Mouse (Mus musculus): ENCODE results near the gene Nsmce1.

DNA sequence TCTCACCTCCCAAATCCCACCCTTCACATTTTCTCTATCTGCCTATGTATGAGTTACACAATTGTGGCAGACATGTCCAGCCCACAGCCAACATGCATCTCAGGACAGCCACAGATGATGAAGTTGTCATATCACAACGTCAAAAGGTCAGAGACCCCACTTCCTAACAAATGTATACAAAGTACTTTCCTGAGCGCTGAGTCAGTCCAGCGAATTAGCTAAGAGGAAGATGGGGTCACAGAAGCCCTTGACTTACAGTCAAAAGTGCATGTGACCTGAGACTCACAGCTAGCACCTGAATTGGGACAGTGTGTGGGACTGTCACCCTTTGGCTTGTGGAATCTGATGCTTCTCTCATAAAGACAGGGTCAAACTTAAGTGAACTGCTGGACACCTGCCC, 9.1 kb downstream of the Nsmce1 start:
- TF ChIP-seq UBTF (IDR thresholded peaks at IDR 0.05; ENCODE audit: borderline replicate concordance, insufficient read depth, low read depth, low read length) (no peak), CHD1 (IDR thresholded peaks at IDR 0.05; ENCODE audit: low read depth, low read length) (no peak), EP300 (IDR thresholded peaks at IDR 0.05; ENCODE audit: low read depth in 1 of 2, low read length in 2 of 2) (no peak), POLR2A (IDR thresholded peaks at IDR 0.05; ENCODE audit: control insufficient read depth in 1 of 2, insufficient read depth in 1 of 2, low read depth in 1 of 2, low read length in 2 of 2, poor library complexity in 1 of 2) (no peak), E2F4 (IDR thresholded peaks at IDR 0.05; ENCODE audit: borderline replicate concordance, low read depth, low read length) (no peak), POLR2AphosphoS5 (IDR thresholded peaks at IDR 0.05; ENCODE audit: borderline replicate concordance, low read depth, low read length) (no peak), CTCF (IDR thresholded peaks at IDR 0.05 in 2 of 3, conservative IDR thresholded peaks at IDR 0.05 in 1 of 3; ENCODE audit: control insufficient read depth in 1 of 3, insufficient read depth in 1 of 3, low read depth in 2 of 3, low read length in 3 of 3, poor library complexity in 1 of 3, severe bottlenecking in 1 of 3) (no peak)
